Mouse (Mus musculus) effector memory CD4-positive, alpha-beta T cell, adult 5 months (primary cell): ENCODE data around the gene Spsb1. TPM values are rescaled to one million over a fixed set of nuclear protein-coding genes. Genes with fewer than 3 reads are reported as not detected.

ENCODE experiments used
- polyA plus RNA-seq: library from polyadenylated mRNA; unstranded; fragments of 100-300 nt; shearing (Covaris generic); gene quantifications from one replicate; pipeline ENCODE4 v1.2.1, GENCODE M21; 2017

The Spsb1 gene
- 34.3 TPM for polyA plus RNA-seq

DNA sequence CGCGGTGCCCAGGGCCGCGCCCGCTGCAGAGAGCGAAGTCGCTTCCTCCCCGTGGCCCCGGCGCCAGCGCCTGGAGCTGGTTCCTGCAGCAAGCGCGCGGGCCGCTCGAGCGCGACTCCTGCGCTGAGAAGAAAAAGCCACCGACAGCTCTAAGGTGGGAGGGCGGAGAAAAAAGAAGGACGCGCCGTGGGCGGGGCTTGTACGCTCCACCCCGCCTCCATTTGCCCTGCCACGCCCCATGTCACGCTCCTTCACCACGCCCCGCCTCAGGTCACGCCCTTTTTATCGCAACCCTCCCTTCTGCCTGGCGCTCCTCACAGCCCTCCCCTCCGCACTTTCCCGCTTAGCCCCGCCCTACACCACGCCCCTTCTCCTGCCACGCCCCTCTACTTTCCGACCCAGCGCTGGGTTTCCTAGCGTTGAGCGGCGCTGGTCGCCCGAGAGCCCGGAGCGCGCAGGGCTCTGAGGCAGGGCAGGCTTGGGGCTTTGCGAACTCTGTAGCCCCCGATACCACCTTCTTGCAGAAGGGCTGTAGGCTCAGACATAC lies at the start of gene Spsb1:
TSS of gene Spsb1 (minus strand) at position 151 of the 547 bp plus-strand sequence.

Other genes starting within 250 kb of the Spsb1 start
- gene Tmem201, start 217.0 kb downstream of the Spsb1 start, polyA plus RNA-seq, result 12.6 TPM
- gene Slc25a33, start 180.8 kb downstream of the Spsb1 start, polyA plus RNA-seq, result 11.6 TPM
- gene H6pd, start 54.0 kb upstream of the Spsb1 start, polyA plus RNA-seq, result 8.5 TPM
- gene Gpr157, start 132.3 kb upstream of the Spsb1 start, polyA plus RNA-seq, result 0.37 TPM
- gene Slc2a5, start 164.2 kb upstream of the Spsb1 start, polyA plus RNA-seq, result not detected
- not detected for gene Slc2a7, start 193.9 kb upstream of the Spsb1 start, polyA plus RNA-seq
- not detected for gene Car6, start 246.3 kb upstream of the Spsb1 start, polyA plus RNA-seq